Mouse (Mus musculus): ENCODE measurements around the gene Poln.

GRCm38 (mm10) chr5:34177821-34178220, 8.6 kb upstream of the Poln start:
- TF ChIP-seq CTCF (IDR thresholded peaks at IDR 0.05; ENCODE audit: control insufficient read depth, insufficient read depth, low read length) (no peak), POLR2A (IDR thresholded peaks at IDR 0.05; ENCODE audit: borderline replicate concordance, control insufficient read depth, low read depth, low read length) (no peak)
